Mouse (Mus musculus): ENCODE results near the gene Gpr183.

GRCm38 (mm10) chr14:121954608-121955007, 10.4 kb downstream of the Gpr183 start:
- TF ChIP-seq CTCF (IDR thresholded peaks at IDR 0.05; ENCODE audit: low read depth) (no peak), EP300 (IDR thresholded peaks at IDR 0.05; ENCODE audit: low read depth) (no peak)
